Mouse (Mus musculus) layer of hippocampus, postnatal 10 days (tissue): ENCODE results near the gene Lect2. TPM values are rescaled to one million over a fixed set of nuclear protein-coding genes. Genes with fewer than 3 reads are reported as not detected.

Experiments
- DNase-seq, 2 experiments: peaks; one replicate each; pipeline ENCODE4 v3.0.0; 2021; ENCODE audit warnings: low spot score in 2 of 2
- total RNA-seq, 2 experiments: library from RNA; stranded (reverse); gene quantifications; 2 replicates each; pipeline ENCODE4 v1.2.3; 2021

Lect2 gene
- total RNA-seq, 2 experiments from 2014 or later: not detected

GRCm38 (mm10) chr13:56509796-56510195 lies 38.5 kb downstream of the Lect2 start:
- DNase-seq: no peak

- no peak for DNase-seq
Observed at GRCm38 (mm10) chr13:56506871-56507496, 41.3 kb downstream of the Lect2 start.

DNA sequence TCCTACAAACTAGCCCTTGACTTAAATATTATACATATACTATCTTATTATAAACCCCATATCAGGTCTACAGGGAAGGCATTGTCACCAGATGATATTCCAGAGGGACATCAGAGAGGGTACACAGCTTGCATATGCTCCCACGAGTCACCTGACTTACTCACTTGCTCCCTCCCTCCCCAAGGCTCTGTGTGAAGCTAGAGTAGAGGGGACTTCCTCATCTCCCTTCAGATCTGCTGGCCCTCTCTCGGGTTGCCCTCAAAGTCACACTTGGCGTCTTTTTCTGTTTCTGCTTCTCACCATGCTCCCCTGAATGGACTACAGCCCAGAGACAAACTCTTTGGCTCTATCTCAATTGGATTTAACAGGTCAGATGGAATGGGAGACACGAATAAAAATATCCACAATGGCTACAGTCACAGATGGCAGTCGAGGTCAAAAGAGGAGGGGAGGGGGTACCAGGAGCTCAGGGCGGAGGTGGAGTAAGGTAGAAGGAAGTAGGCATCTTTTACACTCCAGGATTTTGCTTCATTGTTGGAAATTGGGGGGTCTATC lies 46.4 kb downstream of the Lect2 start:
- no peak for DNase-seq

DNA sequence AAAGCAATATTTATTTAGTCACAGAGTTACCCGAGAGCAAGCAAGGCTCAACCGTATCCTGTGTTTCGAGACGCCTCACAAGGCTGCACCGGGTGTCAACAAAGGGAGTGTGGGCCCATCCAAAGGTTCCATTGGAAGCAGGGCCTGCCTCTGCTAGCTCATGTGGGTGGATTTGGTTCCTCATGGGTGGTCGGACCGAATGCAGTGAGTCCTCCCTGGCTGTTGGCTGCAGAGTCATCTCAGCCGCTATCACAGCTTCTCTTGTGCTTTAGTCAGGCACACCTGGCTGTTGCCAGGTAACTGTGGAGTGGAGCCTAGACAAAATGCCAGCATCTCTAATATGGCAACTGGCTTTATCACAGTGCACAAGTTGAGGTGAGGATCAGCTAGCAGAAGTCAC lies 47.7 kb downstream of the Lect2 start:
- no peak for DNase-seq

DNA sequence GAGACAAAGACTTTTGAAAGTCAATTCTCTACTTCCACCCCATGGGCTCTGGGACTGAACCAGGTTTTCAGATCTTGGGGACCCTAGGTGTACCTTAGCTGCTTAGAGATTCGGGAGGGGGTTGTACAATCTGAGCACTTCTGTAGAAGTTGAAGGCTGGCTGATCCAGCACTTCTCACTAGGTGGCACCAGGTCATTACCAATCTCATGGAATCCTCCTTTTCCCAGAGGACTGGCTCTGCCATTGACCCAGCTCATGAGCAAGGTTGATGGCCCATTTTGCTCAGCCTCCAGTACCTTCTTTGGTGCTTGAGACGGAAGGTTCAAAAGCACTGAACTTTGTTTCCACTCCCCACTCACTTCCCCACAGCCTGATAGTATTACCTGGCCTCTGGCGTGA lies 48.2 kb downstream of the Lect2 start:
- DNase-seq: no peak

GRCm38 (mm10) chr13:56494440-56494839 lies 53.9 kb downstream of the Lect2 start:
- DNase-seq: no peak

Other genes starting within 250 kb of the Lect2 start
- gene Gm3045, start 121.9 kb downstream of the Lect2 start, total RNA-seq: not detected
- gene Slc25a48, start 110.1 kb downstream of the Lect2 start, total RNA-seq: not detected
- not detected for gene Il9, start 66.3 kb downstream of the Lect2 start, total RNA-seq
- 1 to 10 TPM; 3.6 to 5.5 TPM for gene Fbxl21, start 26.0 kb downstream of the Lect2 start, total RNA-seq
- gene Tgfbi, start 61.0 kb upstream of the Lect2 start, total RNA-seq: 1 to 10 TPM; 3.9 to 4.1 TPM
- 10 to 100 TPM; 29.0 to 32.8 TPM for gene Smad5, start 154.5 kb upstream of the Lect2 start, total RNA-seq
- gene Gm45623, start 205.3 kb upstream of the Lect2 start, total RNA-seq: under 1 TPM; 0.54 to 0.98 TPM